Mouse (Mus musculus) C2C12 (cell line): Measurements from ENCODE around the gene Lhpp.

Experiments used
- CEBPB ChIP-seq: IDR thresholded peaks from one replicate; pipeline ENCODE4 v1.6.1; 2011; ENCODE audit warnings: low read depth, mild to moderate bottlenecking, control low read depth, moderate library complexity
- CTCF ChIP-seq: IDR thresholded peaks from one replicate; pipeline ENCODE4 v1.5.1; 2011; ENCODE audit not compliant: control insufficient read depth, insufficient read depth, insufficient read length
- MAX ChIP-seq: IDR thresholded peaks from one replicate; pipeline ENCODE4 v1.6.1; 2011; ENCODE audit warnings: mild to moderate bottlenecking, control low read depth
- MYOD1 ChIP-seq: IDR thresholded peaks from one replicate; pipeline ENCODE4 v1.6.1; 2011; ENCODE audit warnings: low read depth; ENCODE audit not compliant: control insufficient read depth, insufficient read length
- MYOG ChIP-seq: IDR thresholded peaks from one replicate; pipeline ENCODE4 v1.6.1; 2011; ENCODE audit not compliant: control insufficient read depth, insufficient read length; ENCODE audit errors: extremely low read depth
- USF1 ChIP-seq: IDR thresholded peaks from one replicate; pipeline ENCODE4 v1.6.1; 2011; ENCODE audit warnings: low read depth, mild to moderate bottlenecking, control low read depth, moderate library complexity

DNA sequence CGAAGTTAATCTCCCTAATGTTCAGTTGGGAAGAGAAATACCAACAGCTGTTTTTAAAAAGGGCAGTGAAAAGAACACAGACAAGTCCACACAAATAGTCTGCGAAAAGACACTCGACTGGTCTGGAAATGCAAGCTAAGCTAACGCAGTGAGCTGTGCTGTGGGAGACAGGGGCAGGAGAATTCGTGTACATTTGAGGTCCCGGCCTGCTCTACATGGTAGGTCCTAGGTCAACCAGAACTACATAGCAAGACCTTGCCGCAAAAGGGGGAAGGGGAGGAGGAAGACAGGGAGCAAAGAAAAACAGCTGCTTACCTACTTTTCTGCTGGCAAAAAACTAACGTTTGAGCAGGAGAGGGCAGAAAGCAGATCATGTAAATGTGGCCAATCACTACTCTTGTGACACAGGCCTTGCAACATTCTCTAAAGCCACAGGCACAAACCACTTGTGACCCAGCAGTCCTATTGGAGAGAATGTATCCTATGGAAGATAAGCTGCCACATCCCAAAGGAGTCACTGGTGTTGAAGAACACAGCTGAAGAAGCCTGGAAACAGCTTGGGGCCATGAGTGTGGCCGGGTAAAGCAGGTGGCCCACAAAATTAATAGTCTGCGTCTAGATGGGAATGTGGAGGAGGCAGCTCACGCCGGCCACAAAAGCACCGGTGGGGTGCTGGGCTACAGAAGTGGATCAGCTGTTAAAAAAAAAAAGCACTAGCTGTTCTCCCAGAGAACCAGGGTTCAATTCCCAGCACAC, 115.8 kb downstream of the Lhpp start:
- TF ChIP-seq CTCF: no peak
- TF ChIP-seq MYOG: no peak
- TF ChIP-seq MAX: no peak
- TF ChIP-seq MYOD1: no peak
- TF ChIP-seq USF1: no peak
- no peak for TF ChIP-seq CEBPB
